Mouse (Mus musculus) c-Kit-positive CD71-positive TER-119-positive erythroid progenitor cells, embryonic 14.5 days (primary cell): ENCODE measurements at regions not wholly inside any gene's neighbourhood (a gene's known extent, or its start where the extent isn't known, plus 50 kb on each side); places are given as distances from the start of the nearest gene placed in this dataset.

Source experiments
- DNase-seq: peaks from one replicate; pipeline ENCODE4 v3.0.0-alpha.2; 2013; ENCODE audit warnings: low spot score

DNA sequence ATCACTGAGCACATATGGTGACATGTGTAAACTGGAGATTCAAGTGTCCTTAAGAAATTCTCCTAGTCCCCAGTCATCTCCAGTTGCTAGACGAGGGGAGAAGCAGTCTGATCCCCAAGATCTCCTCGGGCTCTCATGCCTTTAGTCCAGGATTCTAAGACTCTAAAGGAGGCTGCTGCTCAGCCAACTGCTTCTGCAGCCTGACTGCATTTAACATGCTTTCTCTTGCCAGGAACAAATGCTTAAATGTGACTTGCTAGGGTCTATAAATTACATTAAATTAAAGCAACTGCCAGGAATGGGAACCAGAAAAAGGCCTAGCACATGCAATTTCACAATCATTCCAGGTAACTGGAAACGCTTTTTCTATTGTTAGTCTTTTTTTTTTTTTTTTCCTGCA, 599.8 kb upstream of the Gcfc2 start:
- no peak for DNase-seq

DNA sequence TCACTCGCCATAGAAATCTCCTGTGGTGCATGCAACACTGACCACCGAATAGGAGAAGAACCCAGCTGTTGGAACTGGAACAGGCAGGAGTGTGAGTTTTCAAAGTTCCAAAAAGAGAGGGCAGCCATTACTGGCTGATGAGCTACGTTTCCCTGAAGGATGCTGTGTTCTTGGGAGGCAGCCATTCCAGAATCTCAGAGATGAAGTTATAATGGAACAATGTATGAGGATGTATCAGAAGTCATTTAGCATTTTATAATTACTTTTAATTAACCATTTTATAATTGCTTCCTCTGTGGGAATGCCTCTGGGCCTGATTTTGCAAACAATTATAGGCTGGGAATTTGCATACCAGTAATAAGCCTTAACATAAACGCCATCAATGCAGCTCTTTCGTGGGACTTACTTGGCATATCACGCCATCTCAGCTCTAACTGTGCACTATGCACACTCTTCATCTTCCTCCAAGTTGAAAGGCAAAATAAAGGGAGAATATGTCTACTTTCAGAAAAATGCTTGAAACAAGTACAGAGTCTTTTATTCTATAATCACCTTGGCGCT, 559.4 kb upstream of the Gcfc2 start:
- DNase-seq = no peak

DNA sequence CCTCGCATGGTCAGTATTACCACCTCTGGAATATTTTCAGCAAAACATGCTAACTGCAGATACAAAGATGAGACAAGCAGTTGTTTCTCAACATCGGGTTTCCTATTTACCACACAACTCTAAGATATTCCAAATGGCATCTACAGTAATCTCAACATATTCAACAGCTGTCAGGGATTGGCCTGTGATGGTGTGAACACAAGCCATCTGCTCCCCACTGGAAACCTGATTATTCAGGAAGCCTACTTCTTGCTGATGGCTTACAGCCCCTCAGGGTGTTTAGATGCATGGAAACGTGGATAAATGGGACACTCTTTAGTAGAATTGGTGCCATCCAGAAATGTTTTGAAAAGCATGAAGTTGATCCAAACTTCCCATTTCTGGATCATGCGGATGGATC, 535.0 kb upstream of the Gcfc2 start:
- no peak for DNase-seq

DNA sequence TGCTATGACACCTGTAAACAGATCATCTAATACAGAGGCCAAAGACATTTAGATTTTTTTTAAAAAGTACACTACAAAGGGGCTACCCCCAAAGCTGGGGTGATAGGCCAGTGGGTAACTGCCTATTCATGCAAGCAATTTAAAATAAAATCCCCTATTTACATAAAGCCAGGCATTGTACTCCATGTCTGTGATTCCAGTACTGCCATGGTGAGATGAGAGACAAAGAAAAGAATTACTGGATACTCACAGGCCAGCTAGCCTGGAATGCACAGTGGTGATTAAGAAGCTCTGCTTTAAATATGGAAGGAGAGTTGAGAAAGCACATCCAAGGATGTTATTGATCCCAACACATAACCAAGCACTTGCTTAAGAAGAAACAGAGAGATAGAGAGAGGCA, 520.3 kb upstream of the Gcfc2 start:
- no peak for DNase-seq

DNA sequence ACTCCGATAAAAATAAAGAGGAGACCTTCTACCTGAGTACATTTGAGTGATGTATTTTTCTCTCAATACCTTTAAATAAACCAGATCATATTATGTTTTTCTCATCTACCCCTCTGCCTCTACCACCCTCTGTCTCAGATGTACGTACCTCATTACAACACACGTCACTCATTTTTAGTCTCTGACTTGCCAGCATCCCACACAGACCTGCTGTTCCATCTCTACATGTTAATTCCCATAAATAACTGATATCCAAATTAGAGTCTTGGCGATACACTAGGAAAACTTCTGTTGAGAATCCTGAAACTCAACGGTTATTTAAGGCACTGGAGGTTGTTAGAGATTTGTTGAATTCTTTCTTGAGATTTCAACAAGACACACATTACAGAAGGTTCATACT, 509.9 kb upstream of the Gcfc2 start:
- no peak for DNase-seq

DNA sequence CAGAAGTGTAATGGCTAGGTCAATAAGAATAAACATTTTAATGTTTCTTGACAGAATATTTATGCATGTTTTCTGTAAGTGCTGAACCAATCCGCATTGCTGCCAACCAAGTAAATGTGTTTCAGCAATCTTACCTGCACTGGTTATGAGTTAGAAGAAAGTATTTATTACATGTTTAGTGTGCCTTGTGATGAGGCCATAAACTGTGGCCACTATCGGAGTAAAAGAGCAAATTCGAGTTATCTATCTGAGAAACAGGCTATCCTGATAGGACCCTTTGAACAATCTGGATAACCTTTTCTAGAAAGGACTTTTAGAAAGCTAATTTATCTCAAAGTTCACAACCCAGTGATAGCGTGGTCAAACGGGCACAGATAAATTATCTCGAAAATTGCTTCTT, 488.7 kb upstream of the Gcfc2 start:
- no peak for DNase-seq

DNA sequence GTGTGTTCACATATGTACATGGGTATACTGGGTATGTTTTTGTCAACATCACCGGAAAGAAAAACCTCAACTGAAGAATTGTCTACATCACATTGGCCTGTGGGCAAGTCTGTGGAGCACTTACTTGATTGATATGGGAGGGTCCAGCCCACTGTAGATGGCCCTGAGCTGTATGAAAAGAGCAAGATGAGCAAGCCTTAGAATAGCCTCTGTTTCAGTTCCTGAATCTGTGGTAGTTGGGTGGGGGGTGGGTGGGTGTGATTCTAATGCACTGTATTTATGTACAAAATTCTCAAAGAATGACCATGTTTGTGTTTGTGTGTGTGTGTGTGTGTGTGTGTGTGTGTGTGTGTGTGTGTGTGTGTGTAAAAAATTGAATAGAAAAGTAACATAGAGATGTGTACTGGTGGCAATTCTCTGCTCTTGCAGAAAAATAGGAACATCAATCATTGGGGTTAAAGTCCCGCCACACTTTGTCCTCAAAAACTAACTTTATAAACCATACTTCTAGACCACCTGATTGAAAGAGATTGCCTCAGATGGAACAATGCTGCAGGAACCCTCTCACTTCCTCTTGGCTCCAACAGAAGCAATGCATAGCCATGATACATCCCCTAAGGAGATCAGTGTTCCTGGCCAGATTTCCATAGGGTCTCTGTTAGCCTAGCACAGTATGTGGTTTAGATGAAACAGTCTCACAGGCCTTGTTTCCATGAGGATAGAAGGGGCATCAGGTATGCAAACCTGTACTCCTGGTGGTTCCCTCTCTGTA, 484.3 kb upstream of the Gcfc2 start:
- no peak for DNase-seq

DNA sequence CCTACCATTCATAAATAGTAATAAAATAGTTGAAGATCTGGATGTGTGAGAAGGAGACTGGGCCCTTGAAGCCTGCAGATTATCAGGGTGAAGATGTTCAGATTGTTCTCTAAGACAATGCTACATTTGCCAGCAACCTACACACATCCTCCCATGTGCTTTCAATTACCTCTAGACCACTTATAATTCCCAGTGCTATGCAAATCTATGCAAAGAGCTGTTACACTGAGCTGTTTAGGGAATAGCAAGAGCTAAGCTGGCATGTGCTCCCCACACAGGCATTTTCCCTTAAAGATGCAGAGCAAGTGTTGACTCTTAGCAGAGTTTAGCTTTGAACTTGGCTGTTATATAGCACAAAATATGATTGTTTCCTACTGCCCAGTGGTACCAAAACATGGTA, 482.1 kb upstream of the Gcfc2 start:
- no peak for DNase-seq

DNA sequence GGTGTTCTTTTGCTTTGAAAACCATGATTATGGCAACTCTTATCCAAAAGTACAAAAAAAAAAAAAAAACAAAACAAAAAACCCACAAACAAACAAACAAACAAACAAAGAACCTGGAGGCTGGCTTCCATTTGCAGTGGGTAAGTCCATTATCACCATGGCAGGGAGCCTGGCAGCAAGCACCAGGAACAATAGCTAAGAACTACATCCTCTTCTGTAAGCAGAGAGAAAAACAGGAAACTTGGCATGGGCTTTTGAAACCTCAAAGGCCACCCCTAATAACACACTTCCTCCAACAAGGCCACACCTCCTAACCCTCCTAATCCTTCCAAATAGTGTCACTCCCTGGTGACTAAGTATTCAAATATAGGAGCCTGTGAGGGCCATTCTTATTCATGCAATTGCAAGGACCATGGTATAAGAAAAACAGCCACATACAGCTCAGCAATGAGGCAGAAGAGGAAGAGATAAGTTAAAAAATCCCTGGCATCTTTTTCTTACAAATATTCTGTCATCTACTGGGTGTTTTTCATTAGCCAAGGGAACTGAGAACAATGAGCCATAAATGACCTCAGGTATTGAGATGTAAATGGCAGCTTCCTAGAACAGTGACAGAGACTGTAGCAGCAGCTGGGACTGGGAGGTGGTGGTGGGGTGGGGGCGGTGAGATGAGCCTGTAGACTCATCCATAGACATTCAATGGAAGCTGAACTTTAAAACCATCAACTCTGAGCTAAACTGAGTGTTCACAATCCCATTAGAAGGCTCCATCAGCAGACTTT, 477.3 kb upstream of the Gcfc2 start:
- DNase-seq = no peak

DNA sequence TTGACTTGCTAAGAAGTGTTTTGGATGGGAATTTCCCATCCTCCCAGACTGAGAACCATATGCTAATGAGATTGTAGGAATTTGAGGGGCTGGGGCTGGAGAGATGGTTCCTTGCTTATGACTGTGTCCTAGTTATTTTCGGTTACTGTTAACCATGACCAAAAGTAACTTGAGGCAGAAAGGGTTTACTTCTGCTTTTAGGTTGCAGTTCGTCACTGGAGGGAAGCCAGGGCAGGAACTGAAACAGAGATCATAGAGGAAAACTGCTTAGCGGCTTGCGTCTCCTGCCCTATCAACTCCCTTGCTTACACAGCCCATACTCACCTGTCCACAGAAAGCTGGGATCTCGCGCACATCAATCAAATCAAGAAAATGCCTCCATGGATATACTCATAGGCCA, 475.8 kb upstream of the Gcfc2 start:
- DNase-seq = no peak

DNA sequence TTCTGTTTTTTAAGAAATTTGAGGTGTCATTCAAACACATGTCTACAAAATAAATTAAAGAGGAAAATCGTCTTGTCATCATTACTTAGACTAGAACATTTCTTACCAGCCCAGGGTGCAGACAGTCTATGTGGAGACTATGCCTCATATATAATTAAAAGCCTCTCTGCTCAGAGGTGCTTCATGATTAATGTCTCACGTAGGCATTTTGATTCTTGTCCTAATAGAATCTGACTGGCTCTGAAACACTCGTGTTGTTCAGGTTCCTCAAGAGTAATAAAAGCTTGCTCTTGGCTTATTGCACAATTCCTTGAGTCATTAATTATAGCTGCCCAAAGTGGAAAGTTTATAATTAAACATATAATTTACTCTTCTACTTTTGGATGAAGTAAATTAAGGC, 475.1 kb upstream of the Gcfc2 start:
- no peak for DNase-seq

DNA sequence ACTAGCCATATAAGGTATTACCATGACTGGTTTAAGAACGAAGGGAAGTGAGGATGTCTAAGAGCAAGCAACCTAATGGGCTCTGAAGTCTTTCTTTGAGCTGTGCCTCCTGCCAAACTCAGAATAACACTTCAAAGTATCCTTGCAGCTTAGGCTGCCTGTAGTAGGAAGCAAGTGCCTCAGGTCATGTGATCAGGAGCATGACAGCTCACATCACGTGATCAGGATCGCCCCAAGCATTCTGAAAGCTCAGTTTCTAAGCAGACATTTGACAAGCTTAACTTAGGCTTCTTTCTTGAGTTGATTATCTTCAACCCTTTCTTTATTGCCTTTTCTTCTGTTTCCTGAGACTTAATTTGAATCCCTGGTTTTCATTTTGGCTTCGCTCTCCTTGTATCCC, 462.4 kb upstream of the Gcfc2 start:
- DNase-seq = no peak

DNA sequence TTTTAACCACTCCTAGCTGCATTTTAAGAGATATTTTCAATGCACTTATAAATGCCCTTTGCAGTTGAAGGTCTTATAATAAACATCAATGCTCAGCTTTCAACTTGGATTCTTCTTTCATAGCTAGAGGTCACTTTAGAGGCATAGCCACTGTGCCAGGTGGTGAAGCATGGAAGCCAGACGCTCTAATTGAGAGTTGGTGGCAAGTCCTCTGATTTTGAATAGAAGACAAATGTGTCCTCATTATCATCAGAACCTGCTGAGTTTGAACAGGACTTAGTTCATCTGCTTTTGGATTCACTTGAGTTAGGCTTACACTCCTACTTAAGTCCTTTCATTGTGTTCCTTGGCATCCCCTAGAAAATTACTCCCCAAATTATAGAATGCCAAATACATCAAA, 459.0 kb upstream of the Gcfc2 start:
- DNase-seq = no peak

DNA sequence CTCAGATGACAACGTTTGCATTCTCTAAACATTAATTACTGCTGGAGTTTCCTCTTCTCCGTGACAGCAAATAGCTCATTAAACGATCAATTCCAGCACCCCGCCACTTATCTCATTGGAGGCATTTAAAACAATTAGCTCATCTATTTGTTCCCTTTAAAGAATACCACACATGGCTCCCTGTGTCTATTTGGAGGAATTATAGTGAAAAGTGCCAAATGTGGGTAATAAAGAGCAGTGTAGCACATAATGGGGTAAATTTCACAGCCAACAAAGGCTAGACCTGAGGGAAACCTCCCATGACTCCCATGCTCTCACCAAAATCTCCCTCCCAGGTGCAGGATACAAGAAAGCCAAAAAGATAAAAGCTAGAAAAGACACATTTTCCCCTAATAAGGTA, 456.9 kb upstream of the Gcfc2 start:
- no peak for DNase-seq

DNA sequence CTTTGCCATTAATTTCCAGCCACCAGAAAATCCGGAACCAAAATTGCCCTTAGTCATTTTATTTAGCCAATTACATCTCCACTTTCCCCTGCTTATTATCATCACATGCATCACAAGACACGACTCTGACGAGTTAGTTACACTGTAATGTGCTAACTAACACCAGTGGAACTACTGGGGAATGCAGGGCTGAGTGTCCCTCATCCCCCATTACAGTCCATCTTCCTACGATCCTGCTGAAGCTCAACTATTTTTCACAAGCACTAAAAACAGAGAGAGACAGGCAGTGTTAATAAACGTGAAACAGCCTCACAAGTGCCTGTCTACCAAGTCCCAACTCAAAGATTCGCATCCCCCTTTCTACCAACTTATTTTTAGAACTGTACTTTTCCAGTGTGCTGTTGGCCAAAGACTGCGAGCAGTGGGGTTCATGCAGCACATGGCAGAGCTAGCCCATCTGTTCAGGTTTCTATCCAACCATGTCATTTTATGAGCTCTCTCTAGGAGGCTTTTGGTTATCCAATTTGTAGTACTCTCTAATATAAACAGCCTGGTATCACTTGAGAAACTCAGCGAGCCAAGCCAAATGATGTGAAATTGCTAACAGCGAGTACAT, 452.0 kb upstream of the Gcfc2 start:
- DNase-seq = no peak

DNA sequence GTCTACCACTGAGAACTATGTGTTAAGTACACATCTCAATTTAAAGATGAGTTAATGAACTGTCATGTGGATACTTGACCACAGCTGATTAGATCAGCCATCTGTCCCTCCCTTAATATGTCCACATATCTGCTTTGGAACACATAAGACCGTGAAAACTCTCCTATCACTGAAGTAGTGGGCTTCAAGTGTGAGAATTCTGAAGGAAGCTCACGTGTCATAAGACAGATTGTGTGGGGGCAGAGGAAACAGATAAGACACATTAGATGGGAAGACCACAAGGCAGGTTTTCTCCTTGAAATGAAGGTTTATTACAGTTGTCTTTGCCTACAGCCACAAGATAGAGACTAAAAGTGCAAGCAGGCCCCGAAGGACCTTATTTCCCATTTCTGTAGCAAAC, 451.0 kb upstream of the Gcfc2 start:
- no peak for DNase-seq

DNA sequence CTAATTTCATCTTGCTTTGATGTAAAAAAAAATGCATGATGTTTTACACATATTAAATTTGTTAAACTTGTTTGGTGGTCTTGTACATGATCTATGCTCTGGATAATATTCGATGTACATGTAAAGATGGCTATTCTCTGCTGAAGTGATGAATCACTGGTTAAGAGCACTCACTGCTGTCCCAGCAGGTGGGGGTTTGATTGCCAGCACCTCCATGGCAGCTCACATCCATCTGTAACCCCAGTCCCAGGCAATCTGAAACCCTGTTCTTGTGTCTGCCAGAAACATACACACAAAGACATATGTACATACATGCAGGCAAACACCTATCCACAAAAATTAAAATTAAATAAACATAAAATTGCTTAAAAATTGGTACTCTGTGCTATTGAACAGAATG, 448.7 kb upstream of the Gcfc2 start:
- no peak for DNase-seq

DNA sequence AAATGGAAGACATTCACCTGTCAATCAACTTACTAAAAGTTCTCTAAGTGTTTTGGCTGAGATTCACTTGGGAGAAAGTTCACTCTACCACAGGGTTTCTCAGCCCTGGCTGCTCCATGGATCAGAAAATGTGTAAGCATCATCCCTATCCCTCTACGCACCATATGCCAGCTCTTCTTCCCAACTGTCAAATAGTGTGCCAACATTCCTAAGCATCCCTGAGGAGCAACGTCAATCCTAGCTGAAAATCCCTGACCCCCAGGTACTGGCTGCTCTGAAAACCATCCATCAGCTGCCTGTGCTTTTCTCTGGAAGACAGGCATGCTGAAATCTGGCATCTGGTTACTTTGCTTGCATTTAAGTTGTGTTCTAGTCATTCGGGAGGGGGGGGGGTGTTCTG, 436.5 kb upstream of the Gcfc2 start:
- no peak for DNase-seq

DNA sequence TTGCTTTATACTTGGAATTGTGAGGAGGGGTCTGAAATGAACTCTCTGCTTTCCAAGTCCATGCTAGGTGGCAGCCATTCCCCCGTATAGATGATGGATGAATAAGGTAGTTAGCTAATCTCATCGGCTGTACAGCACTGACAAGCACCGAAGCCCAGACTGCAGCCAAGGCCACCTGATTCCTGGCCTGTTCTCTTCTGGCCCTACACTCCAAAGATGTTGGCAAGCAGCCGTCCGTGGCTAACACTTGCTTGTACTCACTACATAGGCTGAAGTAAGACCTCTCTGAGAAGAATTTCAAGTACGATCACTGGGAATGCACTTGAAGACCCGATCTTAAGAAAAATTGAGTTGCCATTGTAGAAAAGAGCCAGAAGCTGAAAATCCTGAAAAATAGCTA, 427.2 kb upstream of the Gcfc2 start:
- no peak for DNase-seq

DNA sequence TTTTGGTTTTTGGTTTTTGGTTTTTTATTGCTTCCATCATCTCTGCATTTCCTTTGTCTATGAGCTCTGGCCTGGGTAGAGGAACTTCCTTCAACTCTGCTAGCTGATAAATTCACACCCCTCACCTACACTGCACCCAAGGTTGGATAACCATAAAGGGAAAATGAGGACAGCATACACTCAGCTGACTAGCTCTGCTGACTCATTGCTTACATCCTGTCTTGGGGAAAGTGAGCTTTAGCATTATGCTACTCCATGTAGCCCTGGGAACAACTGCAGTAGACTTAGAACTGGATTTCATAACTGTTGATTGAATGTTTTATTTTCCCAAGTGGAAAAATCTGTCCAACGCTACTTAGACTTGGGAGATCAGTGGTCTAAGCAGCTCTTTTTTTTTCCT, 406.3 kb upstream of the Gcfc2 start:
- no peak for DNase-seq

DNA sequence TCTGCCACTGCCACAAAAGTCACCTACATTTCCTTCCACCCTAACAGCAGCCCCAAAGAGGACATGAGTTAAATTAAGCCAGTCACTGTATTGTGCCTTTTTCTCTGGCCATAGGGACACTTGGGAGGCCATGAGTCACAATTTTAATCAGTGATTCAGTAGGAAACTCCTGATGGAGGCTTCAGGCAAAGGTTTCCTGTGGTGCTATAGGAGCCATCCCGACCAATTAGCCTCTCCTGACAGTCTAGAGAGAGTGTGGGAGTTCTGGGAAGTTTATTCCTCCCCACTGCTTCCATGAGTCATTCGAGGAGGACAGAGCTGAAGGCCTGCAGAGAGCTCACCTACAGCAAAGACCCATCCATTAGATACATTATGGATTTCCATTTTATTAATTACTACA, 361.2 kb upstream of the Gcfc2 start:
- DNase-seq = no peak

DNA sequence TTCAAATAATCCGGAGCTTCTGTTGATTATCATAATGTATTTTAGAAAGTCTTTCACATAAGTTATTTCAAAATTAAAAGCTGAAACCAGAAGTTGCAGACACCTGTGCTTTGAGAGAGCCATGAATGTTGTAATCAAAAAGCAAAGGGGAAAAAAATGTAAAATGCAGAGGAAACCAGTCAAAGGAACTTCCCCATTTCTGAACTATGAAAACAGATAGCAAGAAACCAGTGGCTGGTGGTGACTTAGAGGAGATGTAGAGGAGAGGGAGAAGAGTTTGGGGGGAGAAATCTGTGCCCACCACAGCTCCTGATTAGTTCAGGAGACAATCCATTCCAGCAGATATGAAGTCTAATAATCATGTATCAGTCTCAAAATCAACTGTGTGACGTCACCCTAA, 360.3 kb upstream of the Gcfc2 start:
- no peak for DNase-seq

DNA sequence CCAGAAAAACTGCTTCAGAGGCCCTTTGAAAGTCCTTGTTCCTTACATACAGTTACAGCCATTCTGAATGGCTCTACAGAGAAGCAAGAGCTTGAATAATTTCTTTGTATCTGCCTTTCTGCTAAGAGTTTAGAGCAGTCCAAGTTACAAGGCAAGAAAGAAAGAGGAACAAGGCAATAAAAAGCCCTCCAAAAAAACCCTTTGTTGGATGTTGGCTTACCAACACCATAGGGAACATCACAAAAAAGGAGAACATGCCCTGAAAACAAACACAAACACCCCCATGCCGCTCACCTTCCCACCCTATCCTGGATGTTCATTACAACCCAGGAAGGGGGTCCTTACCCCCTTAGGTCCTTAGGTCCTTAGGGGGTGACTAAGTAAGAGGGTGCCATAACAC, 359.2 kb upstream of the Gcfc2 start:
- DNase-seq = no peak
